Mouse (Mus musculus) adrenal gland, adult 2 months (tissue): ENCODE measurements around the gene Dmkn. TPM values are rescaled to one million over a fixed set of nuclear protein-coding genes. Genes with fewer than 3 reads are reported as not detected.
"Not testable (repeated sequence)": the region's sequence is repeated elsewhere in the genome, so short reads cannot be mapped to it uniquely, and the experiment has no call there.

Experiments used
- DNase-seq: peaks from one replicate; pipeline ENCODE4 v3.0.0; 2021
- polyA plus RNA-seq: library from polyadenylated mRNA; depleted of rRNA; stranded (reverse); fragments of >200 nt; gene quantifications from 2 replicates; pipeline ENCODE4 v1.2.3, GENCODE M21; 2012; rRNA removed
- total RNA-seq, 2 experiments: library from RNA; stranded (reverse); gene quantifications; 2 replicates each; pipeline ENCODE4 v1.2.3; 2021

Gene Dmkn
- total and polyA plus RNA-seq, 3 experiments, result 3.5 to 5.9 (median 3.9) TPM

- DNase-seq, result no peak
Observed at GRCm38 (mm10) chr7:30812291-30812807, 48.8 kb downstream of the Dmkn start.

DNA sequence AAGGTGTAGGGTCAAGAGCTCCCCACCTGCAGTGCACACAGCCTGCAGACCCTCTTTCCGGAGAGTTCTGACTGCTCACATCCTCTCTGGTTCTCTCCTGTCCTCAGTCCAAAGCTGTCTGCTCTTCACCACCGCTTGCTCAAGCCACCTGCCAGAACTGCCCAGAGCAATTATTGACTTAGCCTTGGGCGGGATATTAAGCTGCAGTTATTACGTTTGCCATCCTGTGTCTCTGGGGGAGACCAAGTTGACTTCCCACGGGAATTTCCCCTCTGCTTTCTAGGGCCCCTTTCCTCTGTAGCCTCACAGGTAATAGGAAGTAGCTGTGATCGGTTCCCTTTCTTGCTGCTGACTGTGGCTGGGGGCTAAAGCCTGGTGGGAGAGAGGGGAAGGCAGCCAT lies 56.6 kb downstream of the Dmkn start:
- no peak for DNase-seq

- no peak for DNase-seq
Observed at GRCm38 (mm10) chr7:30820854-30821445, 57.4 kb downstream of the Dmkn start.

DNA sequence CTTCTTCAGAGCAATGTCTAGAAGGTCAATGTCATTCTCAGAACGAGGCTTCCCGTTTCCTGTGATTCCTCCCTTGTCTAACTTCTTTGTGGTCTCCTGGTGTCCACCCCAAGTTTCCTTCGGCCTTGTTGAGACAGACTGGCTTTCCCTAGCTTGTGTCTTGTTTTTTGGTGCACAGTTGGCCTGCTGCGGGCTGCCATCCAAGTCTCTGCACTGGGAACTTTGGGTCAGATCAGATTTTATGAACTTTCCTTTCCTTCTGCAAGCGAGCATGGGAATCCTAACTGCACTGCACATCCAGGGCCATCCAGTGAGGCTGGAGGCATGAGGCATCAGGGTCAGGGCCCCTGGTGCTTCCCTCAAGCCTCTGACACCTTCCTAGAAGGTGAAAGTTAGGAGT lies 58.0 kb downstream of the Dmkn start:
- DNase-seq, result no peak

GRCm38 (mm10) chr7:30823675-30824074 lies 60.1 kb downstream of the Dmkn start, which contains the start of gene Ffar2:
Ffar2 (minus strand) TSS chr7:30823775.
- no peak for DNase-seq

- no peak for DNase-seq
Observed at GRCm38 (mm10) chr7:30824306-30824705, 60.8 kb downstream of the Dmkn start.

DNA sequence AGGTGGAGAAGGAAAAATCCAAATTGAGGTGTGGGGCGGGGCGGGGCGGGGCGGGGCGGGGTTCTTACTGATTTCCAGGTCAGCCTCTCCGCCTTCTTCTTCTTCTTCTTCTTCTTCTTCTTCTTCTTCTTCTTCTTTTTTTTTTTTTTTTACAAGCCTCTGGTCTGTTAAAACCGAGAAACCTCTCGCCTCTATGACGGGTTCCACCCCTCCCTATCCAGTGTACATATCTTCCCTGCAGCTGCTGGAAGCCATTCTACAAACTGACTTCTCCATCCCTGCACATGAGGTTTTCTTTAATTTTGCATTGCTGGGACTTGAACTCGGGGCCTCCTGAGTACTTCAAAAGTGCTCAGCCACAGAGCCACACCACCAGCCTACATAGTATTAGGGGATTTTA lies 63.1 kb downstream of the Dmkn start:
- no peak for DNase-seq

DNA sequence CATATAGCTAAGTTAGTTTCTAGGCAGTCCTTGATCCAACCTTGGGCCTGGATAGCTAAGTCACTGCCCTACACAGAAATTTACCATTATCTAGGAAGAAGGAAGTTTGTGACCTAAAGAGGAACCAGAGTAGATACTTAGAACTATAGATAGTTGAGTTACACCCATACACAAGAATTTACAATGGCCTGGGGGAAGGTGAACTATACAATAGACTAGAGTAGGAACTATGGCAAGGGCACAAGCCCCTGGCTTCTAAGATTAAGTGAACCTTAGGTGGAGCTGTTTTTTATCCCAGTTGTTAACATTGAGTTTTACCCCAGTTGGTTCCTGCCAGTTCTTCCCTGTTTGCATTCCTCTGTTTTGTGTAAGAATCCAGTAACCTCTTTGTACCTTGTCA lies 65.3 kb downstream of the Dmkn start:
- DNase-seq, result not testable (repeated sequence)

DNA sequence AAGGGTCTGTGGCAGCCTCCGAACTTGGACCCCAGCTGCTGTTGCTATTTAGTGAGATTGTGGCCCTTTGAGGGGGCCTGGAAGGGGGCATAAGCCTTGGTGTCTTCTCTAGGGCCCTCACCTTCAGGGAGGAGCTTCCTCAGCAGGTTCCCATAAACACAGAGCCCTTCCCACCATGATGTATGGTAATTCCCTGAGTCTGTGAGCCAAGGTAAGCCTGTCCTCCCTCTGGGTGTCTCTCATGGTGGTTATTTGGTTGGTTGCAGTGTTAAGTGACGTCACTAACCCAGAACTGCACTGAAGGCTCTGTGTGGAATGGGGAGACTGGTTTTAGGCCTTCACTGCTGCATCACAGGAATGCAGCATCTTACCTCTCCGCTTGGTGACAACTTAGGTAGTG lies 65.9 kb downstream of the Dmkn start:
- DNase-seq, result no peak

Other genes with a start within 250 kb of the Dmkn start
Only the 30 nearest of the 32 such genes appear.
- 1 to 10 TPM; 6.8 to 7.0 TPM for gene Proser3, start 211.5 kb upstream of the Dmkn start, total RNA-seq
- gene Proser3, start 211.5 kb upstream of the Dmkn start, polyA plus RNA-seq, result 10.4 and 10.8 TPM in 2 replicates
- 10 to 100 TPM; 43.7 to 71.4 TPM for gene Lin37, start 203.9 kb upstream of the Dmkn start, total RNA-seq
- gene Lin37, start 203.9 kb upstream of the Dmkn start, polyA plus RNA-seq, result 47.5 and 53.5 TPM in 2 replicates
- 10 to 100 TPM; 73.3 to 92.5 TPM for gene U2af1l4, start 200.5 kb upstream of the Dmkn start, total RNA-seq
- gene U2af1l4, start 200.5 kb upstream of the Dmkn start, polyA plus RNA-seq, result 80.1 and 92.3 TPM in 2 replicates
- gene Gm49396, start 200.4 kb upstream of the Dmkn start, total RNA-seq, result 1 to 10 TPM; 3.6 to 4.8 TPM
- gene Gm49396, start 200.4 kb upstream of the Dmkn start, polyA plus RNA-seq, result 0.93 and 1.7 TPM in 2 replicates
- 100 to 1,000 TPM; 185 to 190 TPM for gene Psenen, start 200.1 kb upstream of the Dmkn start, total RNA-seq
- gene Psenen, start 200.1 kb upstream of the Dmkn start, polyA plus RNA-seq, result 88.6 and 123 TPM in 2 replicates
- 1 to 10 TPM; 3.0 to 3.8 TPM for gene Igflr1, start 198.3 kb upstream of the Dmkn start, total RNA-seq
- gene Igflr1, start 198.3 kb upstream of the Dmkn start, polyA plus RNA-seq, result 6.9 and 10.1 TPM in 2 replicates
- gene Kmt2b, start 175.0 kb upstream of the Dmkn start, total RNA-seq, result 10 to 100 TPM; 28.5 to 41.4 TPM
- 50.2 and 50.4 TPM in 2 replicates for gene Kmt2b, start 175.0 kb upstream of the Dmkn start, polyA plus RNA-seq
- gene Zbtb32, start 164.8 kb upstream of the Dmkn start, total RNA-seq, result under 1 TPM in 1 of 2 experiments, not detected in 1; 0.46 TPM
- gene Zbtb32, start 164.8 kb upstream of the Dmkn start, polyA plus RNA-seq, result 0.44 and 0.45 TPM in 2 replicates
- gene Upk1a, start 150.9 kb upstream of the Dmkn start, total RNA-seq, result under 1 TPM in 1 of 2 experiments, not detected in 1; 0.21 TPM
- gene Upk1a, start 150.9 kb upstream of the Dmkn start, polyA plus RNA-seq, result 1.3 and 1.5 TPM in 2 replicates
- gene Cox6b1, start 137.6 kb upstream of the Dmkn start, total RNA-seq, result 1,000 to 10,000 TPM; 1,292 to 2,642 TPM
- gene Cox6b1, start 137.6 kb upstream of the Dmkn start, polyA plus RNA-seq, result 223 and 275 TPM in 2 replicates
- gene Etv2, start 127.9 kb upstream of the Dmkn start, total RNA-seq, result not detected
- gene Etv2, start 127.9 kb upstream of the Dmkn start, polyA plus RNA-seq, result not detected in 2 replicates
- gene Rbm42, start 113.4 kb upstream of the Dmkn start, total RNA-seq, result 10 to 100 TPM; 78.0 to 81.9 TPM
- gene Rbm42, start 113.4 kb upstream of the Dmkn start, polyA plus RNA-seq, result 125 and 139 TPM in 2 replicates
- gene Haus5, start 98.8 kb upstream of the Dmkn start, total RNA-seq, result 10 to 100 TPM in 1 of 2 experiments, 1 to 10 TPM in 1; 6.2 to 10.7 TPM
- 6.3 and 6.9 TPM in 2 replicates for gene Haus5, start 98.8 kb upstream of the Dmkn start, polyA plus RNA-seq
- gene Pmis2, start 92.2 kb upstream of the Dmkn start, total RNA-seq, result not detected
- not detected in 2 replicates for gene Pmis2, start 92.2 kb upstream of the Dmkn start, polyA plus RNA-seq
- gene 2200002J24Rik, start 64.8 kb upstream of the Dmkn start, total RNA-seq, result 1 to 10 TPM; 3.5 to 5.7 TPM
- gene 2200002J24Rik, start 64.8 kb upstream of the Dmkn start, polyA plus RNA-seq, result 12.5 and 12.7 TPM in 2 replicates
- gene Atp4a, start 51.5 kb upstream of the Dmkn start, total RNA-seq, result 1 to 10 TPM; 2.0 to 3.0 TPM
- 3.3 and 3.9 TPM in 2 replicates for gene Atp4a, start 51.5 kb upstream of the Dmkn start, polyA plus RNA-seq
- gene Tmem147, start 34.2 kb upstream of the Dmkn start, total RNA-seq, result 100 to 1,000 TPM; 193 to 234 TPM
- gene Tmem147, start 34.2 kb upstream of the Dmkn start, polyA plus RNA-seq, result 333 and 341 TPM in 2 replicates
- gene Gapdhs, start 20.1 kb upstream of the Dmkn start, total RNA-seq, result not detected
- not detected in 2 replicates for gene Gapdhs, start 20.1 kb upstream of the Dmkn start, polyA plus RNA-seq
- gene Sbsn, start 12.3 kb upstream of the Dmkn start, total RNA-seq, result 100 to 1,000 TPM; 269 to 540 TPM
- 71.3 and 81.0 TPM in 2 replicates for gene Sbsn, start 12.3 kb upstream of the Dmkn start, polyA plus RNA-seq
- not detected for gene Krtdap, start 24.1 kb downstream of the Dmkn start, total RNA-seq
- gene Krtdap, start 24.1 kb downstream of the Dmkn start, polyA plus RNA-seq, result not detected in 2 replicates
- gene Ffar2, start 60.0 kb downstream of the Dmkn start, total RNA-seq, result 1 to 10 TPM; 1.5 to 8.9 TPM
- 5.7 and 16.5 TPM in 2 replicates for gene Ffar2, start 60.0 kb downstream of the Dmkn start, polyA plus RNA-seq
- gene Ffar3, start 92.4 kb downstream of the Dmkn start, total RNA-seq, result under 1 TPM; 0.26 to 0.59 TPM
- gene Ffar3, start 92.4 kb downstream of the Dmkn start, polyA plus RNA-seq, result 0.30 and 1.1 TPM in 2 replicates
- gene Ffar1, start 97.8 kb downstream of the Dmkn start, total RNA-seq, result not detected
- gene Ffar1, start 97.8 kb downstream of the Dmkn start, polyA plus RNA-seq, result not detected in 2 replicates
- under 1 TPM; 0.40 to 0.97 TPM for gene Cd22, start 116.6 kb downstream of the Dmkn start, total RNA-seq
- gene Cd22, start 116.6 kb downstream of the Dmkn start, polyA plus RNA-seq, result 0.45 and 0.57 TPM in 2 replicates
- gene Mag, start 151.1 kb downstream of the Dmkn start, total RNA-seq, result under 1 TPM; 0.48 to 0.63 TPM
- 0.80 and 0.99 TPM in 2 replicates for gene Mag, start 151.1 kb downstream of the Dmkn start, polyA plus RNA-seq
- gene Hamp2, start 160.9 kb downstream of the Dmkn start, total RNA-seq, result 10 to 100 TPM in 1 of 2 experiments, not detected in 1; 16.6 TPM
- 2.6 and 17.4 TPM in 2 replicates for gene Hamp2, start 160.9 kb downstream of the Dmkn start, polyA plus RNA-seq
- gene Hamp, start 180.3 kb downstream of the Dmkn start, total RNA-seq, result 10 to 100 TPM in 1 of 2 experiments, not detected in 1; 49.9 TPM
- gene Hamp, start 180.3 kb downstream of the Dmkn start, polyA plus RNA-seq, result 63.2 and 115 TPM in 2 replicates
- gene Usf2, start 193.0 kb downstream of the Dmkn start, total RNA-seq, result 100 to 1,000 TPM; 146 to 166 TPM
- 376 and 393 TPM in 2 replicates for gene Usf2, start 193.0 kb downstream of the Dmkn start, polyA plus RNA-seq
- gene Lsr, start 209.7 kb downstream of the Dmkn start, total RNA-seq, result 10 to 100 TPM in 1 of 2 experiments, 1 to 10 TPM in 1; 9.2 to 13.7 TPM
- gene Lsr, start 209.7 kb downstream of the Dmkn start, polyA plus RNA-seq, result 17.5 and 24.0 TPM in 2 replicates
- gene Fam187b, start 210.0 kb downstream of the Dmkn start, total RNA-seq, result under 1 TPM; 0.37 to 0.59 TPM
- 0.18 and 0.38 TPM in 2 replicates for gene Fam187b, start 210.0 kb downstream of the Dmkn start, polyA plus RNA-seq